Mouse (Mus musculus) layer of hippocampus, postnatal 10 days (tissue): Measurements from ENCODE around the gene Pds5b. TPM values are rescaled to one million over a fixed set of nuclear protein-coding genes. Genes with fewer than 3 reads are reported as not detected.
"Not testable (repeated sequence)": the region's sequence is repeated elsewhere in the genome, so short reads cannot be mapped to it uniquely, and the experiment has no call there.

Experiments used
- DNase-seq, 2 experiments: peaks; one replicate each; pipeline ENCODE4 v3.0.0; 2021; ENCODE audit warnings: low spot score in 2 of 2
- long read RNA-seq: library from polyadenylated mRNA; stranded (forward); transcript quantifications from one replicate; pipeline ENCODE4 v2.0.0, GENCODE M21; 2023
- total RNA-seq, 2 experiments: library from RNA; stranded (reverse); gene quantifications; 2 replicates each; pipeline ENCODE4 v1.2.3; 2021

The Pds5b gene
- total RNA-seq, result 10 to 100 TPM; 62.1 to 67.6 TPM
- long read RNA-seq, partial matches to known transcripts, result 0 of 5 reads
- long read RNA-seq, other reads (novel, unspliced or antisense), result 5 of 5 reads

DNA sequence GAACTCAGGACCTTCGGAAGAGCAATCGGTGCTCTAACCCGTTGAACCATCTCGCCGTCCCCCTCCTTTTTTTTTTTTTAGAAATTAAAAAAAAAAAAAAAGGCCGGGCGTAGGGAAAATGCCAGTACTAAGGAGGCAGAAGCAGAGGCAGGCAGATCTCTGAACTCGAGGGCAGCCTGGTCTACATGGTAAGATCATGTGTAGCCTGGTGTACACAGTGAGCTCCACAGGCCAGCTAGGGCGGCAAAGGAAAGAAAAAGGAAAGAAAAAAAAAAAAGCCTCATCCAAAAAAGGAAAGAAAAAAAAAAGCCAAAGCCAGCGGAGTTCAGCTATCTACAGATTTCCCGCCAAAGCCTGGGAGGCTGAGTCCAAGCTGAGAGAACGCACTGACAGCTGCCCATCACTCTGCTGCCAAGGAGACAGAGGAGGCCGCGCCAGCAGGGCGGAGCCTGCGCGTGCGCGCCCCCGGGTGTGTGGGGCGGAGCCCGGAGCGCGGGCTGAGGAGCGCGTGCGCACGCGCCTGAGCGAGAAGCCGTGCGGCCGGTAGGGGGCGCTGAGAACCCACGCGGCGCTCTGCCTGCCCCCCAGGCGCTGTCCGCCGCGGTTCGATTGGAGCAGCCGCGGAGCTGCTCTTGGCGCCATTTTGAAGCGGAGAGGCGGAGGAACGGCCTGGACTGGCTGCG is at the start of gene Pds5b:
Gene Pds5b, plus strand, starts transcription at position 587 of the 683 bp plus-strand sequence.
- peak; percentile 93 to 96 for DNase-seq

DNA sequence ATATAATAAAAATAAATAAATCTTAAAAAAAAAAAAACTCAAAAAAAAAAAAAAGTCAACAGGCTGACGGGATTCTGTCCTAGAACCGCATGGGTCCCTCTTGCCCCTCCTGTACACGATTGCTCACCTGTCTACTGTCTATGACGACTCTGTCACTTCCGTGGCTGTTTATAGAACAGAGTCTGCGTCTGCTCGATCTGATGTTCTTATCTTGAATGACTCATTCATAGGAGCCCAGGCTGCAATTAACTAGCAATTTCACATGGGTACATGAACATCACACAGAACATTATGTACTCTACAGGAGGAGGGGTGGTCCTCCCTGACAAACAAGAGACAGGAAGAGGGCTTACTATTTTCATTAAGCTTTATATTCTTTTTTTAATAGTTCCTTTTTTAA is 48.0 kb upstream of the Pds5b start:
- no peak for DNase-seq

DNA sequence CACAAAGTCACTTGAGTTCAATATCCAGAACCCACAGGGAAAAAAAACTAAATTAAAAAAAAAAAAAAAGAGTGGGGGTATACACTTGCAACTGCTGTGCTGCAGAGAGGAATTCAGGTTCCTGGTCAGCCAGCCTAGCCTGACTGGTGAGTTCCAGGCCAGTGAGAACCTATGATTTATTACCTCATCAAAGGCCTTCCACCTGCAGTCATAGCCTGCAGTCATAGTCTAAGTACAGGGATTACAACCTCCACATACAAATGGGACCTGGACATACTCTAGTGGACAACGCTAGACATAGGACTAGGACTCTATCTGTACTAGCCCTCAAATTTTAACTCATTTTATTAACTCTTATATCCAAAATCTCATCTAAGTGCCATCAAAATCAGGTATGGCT is 44.3 kb upstream of the Pds5b start:
- DNase-seq, result no peak

DNA sequence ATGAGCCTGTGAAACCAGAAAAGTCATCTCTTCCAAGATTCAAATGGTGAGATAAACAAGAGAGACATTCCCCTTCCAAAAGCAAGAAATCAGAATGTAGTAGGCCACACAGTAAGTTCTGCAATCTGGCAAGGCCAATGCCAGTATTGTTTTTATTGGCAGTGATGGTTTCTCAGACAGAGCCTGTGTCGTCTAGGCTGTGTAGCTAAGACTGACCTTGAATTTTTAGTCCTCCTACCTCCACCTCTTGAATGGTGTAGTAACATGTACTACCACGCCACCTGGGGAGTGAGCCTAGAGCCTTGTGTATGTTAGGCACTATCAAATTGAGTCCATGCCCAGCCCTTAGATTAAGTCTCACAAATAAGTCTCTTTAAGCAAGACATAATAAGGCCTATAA is 43.8 kb upstream of the Pds5b start:
- DNase-seq, result no peak

GRCm38 (mm10) chr5:150641440-150641839 is 32.1 kb upstream of the Pds5b start:
- DNase-seq, result no peak

GRCm38 (mm10) chr5:150643390-150643789 is 30.1 kb upstream of the Pds5b start:
- DNase-seq, result not testable (repeated sequence)

DNA sequence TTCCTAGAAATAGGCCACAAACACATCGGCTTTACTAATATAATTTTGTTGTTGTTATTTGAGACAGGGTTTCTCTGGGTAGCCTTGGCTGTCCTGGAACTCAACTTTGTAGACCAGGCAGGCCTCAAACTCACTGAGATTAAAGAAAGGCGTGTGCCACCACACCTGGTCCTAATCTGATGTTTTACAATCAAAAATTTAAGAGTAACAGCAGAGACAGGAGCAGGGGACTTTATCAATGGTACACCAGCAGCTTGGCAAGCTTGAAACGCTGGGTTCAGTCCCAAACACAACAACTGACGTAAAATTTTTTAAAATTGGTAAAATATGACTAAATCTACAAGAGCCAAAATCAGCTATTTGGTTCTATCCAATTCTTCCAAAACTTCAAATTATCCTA is 28.6 kb upstream of the Pds5b start:
- DNase-seq, result no peak

DNA sequence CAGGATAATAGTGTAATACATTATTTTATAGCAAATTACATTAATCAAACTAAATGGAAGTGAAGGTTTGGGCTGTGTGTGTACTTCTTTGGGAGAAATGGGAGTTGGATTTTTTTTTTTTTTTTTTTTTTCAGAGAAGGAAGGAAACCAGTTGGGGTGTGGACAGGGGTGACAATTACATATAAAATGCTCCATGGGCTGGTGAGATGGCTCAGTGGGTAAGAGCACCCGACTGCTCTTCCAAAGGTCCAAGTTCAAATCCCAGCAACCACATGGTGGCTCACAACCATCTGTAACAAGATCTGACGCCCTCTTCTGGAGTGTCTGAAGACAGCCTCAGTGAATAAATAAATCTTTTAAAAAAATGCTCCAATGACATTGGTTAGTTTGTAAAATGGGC is 21.0 kb upstream of the Pds5b start:
- DNase-seq, result no peak

GRCm38 (mm10) chr5:150654548-150654947 is 19.0 kb upstream of the Pds5b start:
- DNase-seq, result no peak

GRCm38 (mm10) chr5:150659425-150659824 is 14.1 kb upstream of the Pds5b start:
- not testable (repeated sequence) for DNase-seq

GRCm38 (mm10) chr5:150660296-150660695 is 13.2 kb upstream of the Pds5b start:
- DNase-seq, result not testable (repeated sequence)

DNA sequence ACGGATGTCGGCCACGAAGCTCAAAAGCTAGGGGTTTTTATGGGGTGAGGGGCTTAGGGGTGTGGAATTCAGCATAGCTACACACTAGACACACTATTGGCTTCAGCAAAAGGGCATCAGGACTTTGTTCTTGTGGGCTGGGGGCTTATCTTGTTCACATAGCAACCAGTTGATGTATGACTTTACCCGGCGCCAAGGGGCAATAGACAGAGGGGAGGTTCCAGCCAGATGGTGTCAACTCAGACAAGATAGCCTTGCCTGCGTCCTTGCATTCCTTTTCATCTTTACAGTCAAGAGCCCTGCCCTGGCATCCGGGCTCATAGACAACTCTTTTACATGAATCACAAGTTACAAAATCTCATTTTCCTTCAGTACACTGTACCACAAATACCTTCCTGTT is 9.6 kb upstream of the Pds5b start:
- not testable (repeated sequence) for DNase-seq

GRCm38 (mm10) chr5:150664794-150665131 is 8.8 kb upstream of the Pds5b start:
- DNase-seq, result no peak

- peak; percentile 95 to 96 for DNase-seq
These were observed 8.2 kb upstream of the Pds5b start for GRCm38 (mm10) chr5:150665132-150665954.

GRCm38 (mm10) chr5:150666133-150666739 is 7.3 kb upstream of the Pds5b start, which contains the start of gene N4bp2l2:
Gene N4bp2l2 (minus strand): TSS chr5:150666183.
- not testable (repeated sequence) for DNase-seq

- DNase-seq, result no peak
These were observed 4.8 kb upstream of the Pds5b start for GRCm38 (mm10) chr5:150668731-150669130.

DNA sequence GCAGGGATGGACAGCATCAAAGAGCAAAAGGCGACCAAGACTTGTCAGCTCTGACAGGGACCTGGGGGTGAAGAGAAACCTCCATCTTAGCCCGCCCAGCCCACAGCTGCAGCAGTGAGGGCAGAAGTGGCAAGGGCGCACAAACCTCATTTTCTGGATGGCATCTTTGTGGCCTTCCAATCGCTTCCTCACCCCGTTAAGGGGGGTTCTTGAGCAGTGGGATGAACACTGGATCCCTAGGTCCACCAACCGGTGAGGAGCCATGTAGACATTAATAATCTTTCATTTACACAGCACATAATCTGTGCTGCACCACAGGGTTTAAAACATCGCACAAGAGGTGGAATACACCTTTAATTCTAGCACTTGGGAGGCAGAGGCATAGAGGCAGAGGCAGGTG is 1.2 kb upstream of the Pds5b start:
- no peak for DNase-seq

DNA sequence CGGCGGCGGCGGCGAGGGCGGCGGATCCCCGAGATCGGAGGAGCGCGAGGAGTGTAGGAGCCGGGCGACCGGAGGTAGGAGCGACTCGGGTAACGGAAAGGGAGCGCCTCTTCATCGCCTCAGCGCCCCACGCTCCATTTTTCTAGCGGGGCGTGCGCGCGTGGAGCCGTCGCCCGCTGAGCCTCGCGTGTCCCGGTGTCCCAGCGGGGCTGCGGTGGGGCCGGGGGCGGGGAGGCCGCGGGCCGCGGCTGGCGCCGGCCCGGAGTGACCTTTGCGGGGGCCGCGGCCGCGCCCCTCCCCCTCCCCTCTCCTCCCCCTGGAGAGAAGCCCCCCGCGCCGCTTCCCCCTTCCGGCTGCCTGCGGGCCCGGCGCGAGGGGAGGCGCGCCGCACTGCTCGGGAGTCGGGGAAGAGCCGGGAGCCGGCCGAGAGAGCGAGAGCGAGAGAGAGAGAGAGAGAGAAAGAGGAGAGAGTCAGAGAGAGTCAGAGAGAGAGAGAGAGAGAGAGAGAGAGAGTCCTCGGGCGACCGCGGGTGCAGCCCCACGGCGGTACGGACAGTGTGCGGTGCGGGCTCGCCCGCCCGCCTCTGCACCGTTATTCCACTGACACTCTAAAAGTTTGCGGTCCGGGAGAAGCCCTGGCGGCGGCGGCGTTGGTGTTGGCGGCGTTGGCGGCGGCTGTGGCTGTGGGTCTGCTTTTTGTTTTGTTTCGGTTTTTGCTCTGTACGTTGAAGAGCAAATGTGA is 512 bp downstream of the Pds5b start:
- peak in 1 of 2 experiments; percentile 21 for DNase-seq

DNA sequence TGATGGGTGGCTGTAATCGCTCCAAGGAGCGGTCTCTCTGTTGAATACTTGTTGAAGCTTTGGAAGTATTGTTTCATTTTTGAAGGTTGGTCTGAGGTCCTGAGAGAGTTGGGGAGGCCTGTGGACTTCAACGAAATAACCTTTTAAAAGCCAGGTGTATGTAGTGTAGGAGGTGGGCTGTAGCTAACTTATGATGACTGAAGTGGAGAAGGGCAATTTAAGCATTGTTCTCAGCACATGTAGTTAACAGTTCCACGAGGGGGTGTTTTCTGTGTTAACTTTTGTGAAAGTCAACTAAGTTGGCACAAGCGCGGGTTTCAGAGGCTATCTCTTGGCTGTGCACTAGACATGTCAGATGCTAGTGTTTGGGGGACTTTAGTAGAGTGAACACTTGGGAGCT is 1.3 kb downstream of the Pds5b start:
- no peak for DNase-seq

DNA sequence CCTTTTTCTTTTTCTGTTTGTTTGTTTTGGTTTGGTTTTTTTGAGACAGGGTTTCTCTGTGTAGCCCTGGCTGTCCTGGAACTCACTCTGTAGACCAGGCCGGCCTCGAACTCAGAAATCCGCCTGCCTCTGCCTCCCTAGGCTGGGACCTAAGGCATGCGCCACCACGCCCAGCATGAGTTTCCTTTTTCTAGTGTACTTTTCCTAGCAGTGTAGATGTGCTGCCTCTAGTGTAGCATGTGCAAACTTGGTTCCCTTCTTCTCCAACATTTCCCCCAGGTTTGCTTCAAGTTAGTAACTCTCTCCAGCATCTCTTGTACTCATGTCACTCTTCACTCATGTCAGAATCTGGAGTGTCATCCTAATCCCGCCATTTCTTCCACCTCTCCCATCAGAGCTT is 9.3 kb downstream of the Pds5b start:
- not testable (repeated sequence) for DNase-seq

DNA sequence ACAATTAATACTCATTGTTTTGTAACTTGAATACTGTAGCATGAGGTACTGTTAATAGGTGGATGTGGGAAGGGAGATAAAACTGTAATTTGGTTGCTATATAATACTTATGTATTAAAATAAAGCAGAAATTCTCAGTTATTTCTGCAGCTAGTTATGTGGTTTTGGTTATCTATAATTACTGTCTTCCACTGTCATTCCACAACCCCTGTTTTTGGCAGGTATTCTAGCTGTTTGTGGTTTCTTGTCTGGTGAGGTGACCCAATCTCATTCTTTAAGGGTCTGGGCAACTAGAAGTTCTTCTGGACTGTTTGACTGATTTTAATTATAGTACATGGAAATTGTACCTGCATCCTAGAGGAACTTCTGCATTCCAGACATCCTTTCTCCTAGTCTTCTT is 17.1 kb downstream of the Pds5b start:
- no peak for DNase-seq
